Mouse (Mus musculus) gastrocnemius, postnatal 25 days (tissue): Measurements from ENCODE around the gene Pde12. TPM values are rescaled to one million over a fixed set of nuclear protein-coding genes. Genes with fewer than 3 reads are reported as not detected.
"Not testable (repeated sequence)": the region's sequence is repeated elsewhere in the genome, so short reads cannot be mapped to it uniquely, and the experiment has no call there.

Experiments used
- DNase-seq: peaks from one replicate; pipeline ENCODE4 v3.0.0; 2022
- long read RNA-seq, 2 experiments: library from polyadenylated mRNA; stranded (forward); transcript quantifications; one replicate each; pipeline ENCODE4 v2.0.0; 2021
- total RNA-seq, 2 experiments: library from RNA; stranded (reverse); gene quantifications; 1 replicate in 1 of 2; 2 replicates in 1 of 2; pipeline ENCODE4 v1.2.3; 2021

The Pde12 gene
- 1 to 10 TPM; 2.9 to 3.1 TPM for total RNA-seq
- long read RNA-seq, experiment 1, full-length matches to known transcripts, result 7 of 9 reads
- long read RNA-seq, experiment 1, partial matches to known transcripts, result 0 of 9 reads
- long read RNA-seq, experiment 1, other reads (novel, unspliced or antisense), result 2 of 9 reads
- long read RNA-seq, experiment 2, full-length matches to known transcripts, result 4 of 4 reads
- long read RNA-seq, experiment 2, partial matches to known transcripts, result 0 of 4 reads
- long read RNA-seq, experiment 2, other reads (novel, unspliced or antisense), result 0 of 4 reads

DNA sequence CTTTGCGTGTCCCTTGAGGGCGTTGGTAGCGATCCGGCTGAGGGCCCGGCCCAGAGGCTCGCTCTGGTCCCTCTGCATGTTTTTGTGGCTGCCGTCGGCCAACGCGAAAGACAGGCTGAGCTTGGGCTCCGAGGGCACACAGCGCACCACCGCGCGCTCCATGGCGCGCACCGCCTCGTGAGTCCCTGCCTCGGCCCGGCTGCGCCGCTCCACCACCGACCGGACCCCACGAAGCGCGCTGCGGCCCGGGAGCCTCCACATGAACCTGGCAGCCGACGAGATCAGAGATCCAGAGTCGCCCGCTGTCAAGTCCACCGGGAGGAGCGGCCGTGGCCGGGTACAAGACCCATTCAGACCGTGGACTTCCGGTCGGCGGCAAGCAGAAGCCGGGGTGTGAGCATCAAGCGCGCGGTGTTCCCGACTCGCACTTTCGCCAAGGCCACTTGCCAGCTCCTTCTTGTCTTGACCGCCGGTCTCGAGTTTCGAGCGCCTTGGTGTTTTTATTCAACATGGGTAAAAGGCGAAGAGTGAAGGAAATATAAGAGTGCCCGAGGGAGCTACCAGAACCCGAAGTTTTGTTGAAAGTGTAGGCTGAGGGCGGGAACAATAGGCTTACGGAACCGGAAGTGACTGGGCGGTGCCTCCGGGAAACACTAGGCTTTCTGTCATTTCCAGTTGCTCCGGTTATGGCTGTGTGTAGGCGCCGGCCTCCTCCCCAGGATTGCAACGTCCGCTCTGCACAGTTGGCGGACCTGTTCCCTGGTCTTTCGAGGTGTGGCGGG, at the start of gene Pde12:
Gene Pde12, minus strand, starts transcription at position 592 of the 782 bp plus-strand sequence.
- DNase-seq, result peak; percentile 81

DNA sequence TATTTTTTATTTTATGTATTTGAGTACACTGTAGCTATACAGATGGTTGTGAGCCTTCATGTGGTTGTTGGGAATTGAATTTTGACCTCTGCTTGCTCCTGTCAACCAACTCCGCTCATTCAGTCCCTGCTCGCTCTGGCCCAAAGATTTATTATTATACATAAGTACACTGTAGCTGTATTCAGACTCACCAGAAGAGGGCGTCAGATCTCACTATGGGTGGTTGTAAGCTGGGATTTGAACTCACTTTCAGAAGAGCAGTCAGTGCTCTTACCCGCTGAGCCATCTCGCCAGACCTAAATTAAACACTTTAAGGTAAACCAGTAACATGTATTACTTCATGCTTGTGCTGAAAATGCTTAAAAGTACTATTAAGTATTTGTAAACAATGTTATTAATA, 35.6 kb upstream of the Pde12 start:
- DNase-seq, result not testable (repeated sequence)

DNA sequence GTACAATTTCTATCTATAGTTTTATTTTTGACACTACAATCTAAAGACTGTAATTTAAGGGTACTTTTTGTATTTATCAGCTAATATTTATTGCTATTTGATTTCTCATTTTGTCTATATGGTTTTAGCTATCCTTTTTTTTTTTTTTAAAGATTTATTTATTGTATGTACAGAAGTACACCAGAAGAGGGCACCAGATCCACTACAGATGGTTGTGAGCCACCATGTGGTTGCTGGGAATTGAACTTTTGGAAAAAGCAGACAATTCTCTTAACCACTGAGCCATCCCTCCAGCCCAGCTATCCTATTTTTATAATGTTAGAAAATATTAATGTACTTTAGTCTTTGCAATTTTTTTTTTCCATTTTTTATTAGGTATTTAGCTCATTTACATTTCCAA, 28.2 kb upstream of the Pde12 start:
- no peak for DNase-seq

DNA sequence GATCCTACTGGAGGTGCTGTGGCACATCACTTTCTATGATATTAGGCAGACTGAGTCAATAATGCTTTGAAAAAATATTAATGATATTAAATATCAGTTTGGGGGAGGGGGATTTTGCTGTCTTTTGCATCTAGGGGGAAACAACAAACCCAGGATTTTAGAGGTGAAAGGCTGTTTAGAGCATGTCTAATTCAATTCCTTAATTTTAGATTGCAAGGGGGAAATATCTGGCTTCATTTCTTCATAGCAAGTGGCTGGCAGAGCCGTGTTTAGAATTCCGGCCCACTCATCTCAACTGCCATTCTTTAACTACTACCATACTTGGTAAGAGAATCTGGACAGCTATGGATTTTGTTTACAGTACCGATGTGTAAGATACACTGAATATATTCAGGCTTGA, 23.3 kb upstream of the Pde12 start, which contains the start of gene Dnah12:
Gene Dnah12, plus strand, starts transcription at position 301 of the 400 bp plus-strand sequence.
- DNase-seq, result no peak

DNA sequence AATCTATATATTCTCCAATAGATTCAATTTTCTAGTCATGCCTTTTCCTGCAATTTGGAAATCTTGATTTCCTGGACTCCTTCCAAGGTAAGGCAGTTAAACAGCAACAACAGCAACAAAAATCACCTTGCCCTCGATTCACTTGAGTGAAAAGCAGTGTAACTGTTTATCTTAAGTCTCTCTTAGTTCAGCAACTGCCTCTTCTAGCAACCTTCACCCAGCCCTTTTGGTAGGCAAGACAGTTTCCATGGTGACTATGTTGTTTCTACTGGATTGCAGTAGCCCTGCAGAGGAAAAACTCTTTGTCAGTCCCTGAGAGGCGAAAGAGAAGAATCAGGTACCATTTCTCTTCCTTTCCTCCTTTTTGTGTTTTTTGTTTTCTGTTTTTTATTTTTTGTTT, 21.7 kb upstream of the Pde12 start:
- no peak for DNase-seq

DNA sequence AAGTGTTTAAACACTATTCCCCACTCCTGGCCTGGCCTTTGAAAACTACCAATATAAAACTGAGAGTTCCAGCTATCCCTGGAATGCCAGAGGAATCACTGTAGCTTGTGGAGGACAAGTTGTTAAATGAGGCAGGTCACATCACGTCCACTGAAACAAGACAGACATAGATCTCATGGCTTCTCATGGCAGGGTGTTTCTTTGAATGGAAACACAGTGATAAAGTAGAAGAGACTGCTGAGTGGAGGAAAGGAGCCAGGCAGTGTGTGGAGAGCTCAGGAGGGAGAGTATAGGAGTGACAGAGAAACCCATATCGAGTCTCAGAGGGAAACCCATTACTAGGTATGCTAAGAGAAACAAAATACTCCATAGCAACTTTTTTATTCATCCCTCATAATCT, 21.0 kb upstream of the Pde12 start:
- DNase-seq, result no peak

DNA sequence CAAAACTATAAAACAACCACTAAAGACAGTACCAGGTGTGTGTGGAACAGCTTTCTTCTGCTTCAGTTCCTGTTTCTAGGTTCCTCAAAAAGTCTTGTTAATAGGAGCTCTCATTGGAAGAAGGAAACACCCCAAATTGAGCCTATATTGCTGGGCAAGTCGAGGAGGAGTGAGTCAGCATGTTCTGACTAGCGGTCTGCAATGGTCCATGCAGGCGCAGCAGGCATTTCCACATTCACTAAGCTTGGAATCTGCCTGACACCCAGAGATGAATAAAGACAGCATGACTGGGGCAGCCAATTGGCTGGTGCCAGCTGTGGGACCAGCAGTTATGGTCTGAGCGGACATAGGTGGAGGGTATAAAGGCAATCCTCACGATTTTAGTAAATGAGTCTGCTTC, 6.1 kb upstream of the Pde12 start:
- no peak for DNase-seq

DNA sequence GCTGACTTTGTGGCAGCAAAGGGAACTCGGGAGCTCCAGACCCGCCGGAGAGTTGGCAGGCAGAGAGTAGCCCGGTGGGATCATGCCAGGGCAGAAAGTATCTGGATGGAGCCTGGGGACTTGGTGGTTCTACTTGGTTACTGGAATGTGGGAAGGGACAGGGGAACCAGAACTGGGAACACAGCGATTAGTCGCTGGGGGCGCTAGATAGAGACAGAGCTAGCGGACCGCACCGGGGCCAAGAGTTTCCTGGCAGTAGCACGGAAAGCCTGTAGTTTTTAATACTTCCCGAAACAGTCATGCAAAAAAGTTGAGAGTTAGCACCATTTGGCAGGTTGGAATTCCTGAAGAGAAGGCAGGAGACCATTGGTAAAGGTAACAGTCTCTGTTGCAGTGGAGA, 5.7 kb upstream of the Pde12 start:
- peak; percentile 9 for DNase-seq

DNA sequence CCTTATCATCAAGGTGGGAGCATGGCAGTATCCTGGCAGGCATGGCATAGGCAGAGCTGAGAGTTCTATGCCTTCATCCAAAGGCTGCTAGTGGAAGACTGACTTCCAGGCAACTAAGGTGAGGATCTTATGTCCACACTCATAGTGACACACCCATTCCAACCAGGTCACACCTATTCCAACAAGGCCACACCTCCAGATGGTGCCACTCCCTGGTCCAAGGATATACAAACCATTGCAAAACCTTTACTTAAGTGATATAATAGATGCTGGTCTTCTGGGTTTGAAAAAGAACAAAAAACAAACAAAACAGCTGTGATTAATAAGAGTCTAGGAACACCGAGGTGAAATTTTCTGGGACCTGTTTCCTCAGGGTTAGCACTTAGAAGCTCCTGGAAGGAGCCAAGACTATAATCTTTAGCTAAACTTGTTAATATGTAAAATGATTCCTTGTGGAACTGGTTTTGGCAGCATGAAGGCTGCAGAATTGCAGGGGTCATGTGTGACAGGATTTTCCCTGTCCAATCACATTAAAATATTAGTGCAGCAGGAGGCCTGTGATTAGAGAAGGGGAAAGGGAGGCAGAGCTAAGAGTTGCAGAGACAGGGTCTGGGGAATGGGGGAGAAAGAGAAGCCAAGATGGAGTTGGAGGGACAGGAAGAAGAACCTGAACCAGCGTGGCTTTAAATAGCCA, 4.9 kb upstream of the Pde12 start:
- DNase-seq, result not testable (repeated sequence)

DNA sequence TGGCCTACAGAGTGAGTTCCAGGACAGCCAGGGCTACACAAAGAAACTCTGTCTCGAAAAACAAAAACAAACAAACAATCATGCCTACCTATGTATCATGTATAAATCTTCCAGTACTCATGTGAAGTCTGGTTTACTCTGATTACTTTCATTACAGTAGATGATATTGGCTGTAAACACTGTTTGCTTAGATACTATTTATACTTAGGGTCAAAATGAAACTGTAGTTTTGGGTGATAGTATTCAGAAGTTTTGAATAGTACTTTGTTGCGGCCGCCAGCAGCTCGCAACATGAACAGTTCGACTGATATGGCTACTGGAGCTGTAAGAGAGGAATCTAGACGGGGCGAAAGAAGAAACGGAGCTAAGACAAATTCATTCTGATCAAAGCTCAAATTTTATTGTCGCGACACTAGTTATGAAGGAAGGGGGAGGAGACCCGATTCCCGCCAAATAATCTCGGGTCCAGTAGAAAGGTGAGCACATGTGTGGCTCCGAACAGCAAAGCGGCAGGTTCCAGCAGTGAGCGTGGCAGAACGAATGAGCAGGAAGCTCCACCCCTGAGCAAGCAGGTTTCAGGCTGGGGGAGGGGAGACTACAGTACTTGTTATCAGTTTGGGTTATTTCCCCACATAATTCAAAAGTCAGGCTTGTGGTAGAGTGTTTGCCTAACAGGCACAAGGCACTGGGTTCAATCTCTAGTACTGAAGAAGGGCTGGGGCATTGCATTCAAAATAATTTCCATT, 2.4 kb upstream of the Pde12 start:
- DNase-seq, result not testable (repeated sequence)

DNA sequence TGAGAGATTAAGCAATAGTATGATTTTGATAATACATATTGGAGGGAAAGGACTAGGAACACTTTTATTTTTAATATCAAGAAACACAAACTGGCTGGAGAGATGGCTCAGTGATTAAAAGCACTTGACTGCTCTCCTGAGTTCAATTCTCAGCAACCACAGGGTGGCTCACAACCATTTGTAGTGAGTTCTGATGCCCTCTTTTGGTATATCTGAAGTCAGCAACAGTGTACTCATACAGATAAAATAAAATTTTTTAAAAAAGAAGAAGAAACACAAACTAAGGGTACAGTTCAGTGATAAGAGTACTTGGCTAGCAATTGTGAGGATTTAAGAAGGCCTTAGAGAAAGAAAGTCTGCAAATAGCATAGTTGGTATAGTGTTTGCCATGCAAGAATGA, 1.3 kb upstream of the Pde12 start:
- DNase-seq, result no peak

DNA sequence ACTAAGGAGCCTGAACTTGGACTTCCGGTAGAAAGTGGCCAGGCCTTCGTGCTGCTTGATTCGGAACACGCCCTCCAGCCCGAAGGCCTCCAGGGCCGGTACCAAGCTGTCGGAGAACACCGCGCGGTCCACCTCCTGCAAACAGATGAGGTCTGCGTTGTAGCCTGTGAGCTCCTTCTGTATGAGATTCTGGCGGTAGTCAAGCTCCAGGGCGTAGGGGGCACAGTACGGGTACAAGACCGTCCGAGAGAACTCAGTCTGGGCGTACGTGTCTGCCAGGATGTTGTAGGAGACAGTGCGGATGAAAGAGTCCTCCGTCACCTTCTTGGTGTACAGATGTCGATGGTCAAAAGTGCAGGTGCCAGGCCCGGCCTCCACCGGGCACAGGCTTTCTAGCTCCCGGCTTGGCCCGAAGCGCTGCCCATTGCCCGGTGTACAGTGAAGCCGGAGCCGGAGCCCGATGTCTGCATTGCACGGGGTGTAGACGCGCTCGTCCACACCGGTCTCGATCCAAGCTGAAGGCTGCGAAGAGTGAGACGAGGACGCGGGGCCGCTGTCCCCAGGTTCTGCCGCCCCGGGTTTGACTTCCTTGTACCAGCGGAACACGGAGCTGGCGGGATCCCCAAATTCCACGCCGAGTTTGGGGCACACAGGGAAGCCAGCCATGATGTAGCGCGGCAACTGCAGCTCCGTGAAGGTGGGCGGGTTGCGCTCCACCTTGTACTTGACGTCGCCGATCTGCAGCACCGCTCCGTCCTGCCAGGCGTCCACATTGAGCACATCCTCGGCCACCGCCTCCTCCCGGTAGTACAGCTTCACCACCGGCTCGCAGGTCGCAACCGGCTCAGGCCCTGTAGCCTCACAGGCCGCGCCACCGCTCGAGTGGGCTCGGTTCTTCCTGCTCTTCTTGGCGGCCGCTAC, 1.1 kb downstream of the Pde12 start:
- peak; percentile 20 for DNase-seq

DNA sequence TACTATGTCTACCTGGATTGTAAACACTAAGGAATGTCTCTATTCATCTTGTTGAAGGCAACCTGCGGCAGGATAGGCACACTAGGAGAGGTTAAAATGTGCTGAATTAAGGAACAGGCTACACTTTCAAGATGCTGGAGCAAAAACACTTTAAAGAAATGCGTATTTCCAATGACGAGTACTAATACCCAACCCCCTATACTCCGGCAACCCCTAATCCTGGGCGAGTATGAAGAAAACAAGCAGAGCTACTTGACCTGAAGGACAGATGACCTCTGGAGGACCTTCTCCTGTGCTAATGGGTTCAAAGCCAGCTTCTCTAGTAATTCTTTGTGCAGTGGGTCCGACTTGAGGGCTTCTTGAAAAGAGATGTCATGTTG, 1.7 kb downstream of the Pde12 start:
- no peak for DNase-seq

DNA sequence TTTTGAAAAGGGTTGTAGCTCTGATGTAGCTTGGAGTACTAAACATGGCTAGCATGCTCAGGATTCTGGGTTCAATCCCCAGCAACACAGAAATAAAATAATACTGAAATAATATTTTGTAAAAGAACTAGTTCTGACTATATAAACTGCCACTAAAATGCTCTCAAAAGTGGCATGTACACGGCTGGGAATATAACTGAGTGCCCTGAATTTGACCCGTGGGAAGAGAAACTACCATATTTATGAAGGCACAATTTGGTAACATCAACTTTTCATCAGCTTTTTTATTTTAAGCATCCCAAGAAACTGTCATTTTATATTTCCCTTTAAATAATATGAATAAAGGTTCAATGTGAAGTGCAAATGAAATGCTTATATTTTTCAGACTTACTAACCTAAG, 5.8 kb downstream of the Pde12 start:
- no peak for DNase-seq

DNA sequence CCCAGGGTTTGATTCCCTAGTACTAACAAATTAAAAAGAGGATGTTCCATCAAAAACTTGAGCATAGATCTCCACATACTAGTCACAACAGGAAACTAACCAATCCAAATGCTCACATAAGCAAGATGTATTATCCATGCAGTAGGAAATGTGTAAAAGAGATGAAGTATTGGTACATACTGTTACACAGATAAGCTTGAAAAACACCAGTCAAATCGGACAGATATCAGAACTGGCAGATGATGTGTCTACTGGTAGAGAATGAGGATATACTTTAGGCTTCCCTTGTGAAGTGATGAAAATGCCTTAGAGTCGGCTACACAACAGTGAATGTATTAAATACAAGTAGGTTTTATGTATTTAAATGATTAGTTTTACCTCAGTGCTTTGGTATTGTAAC, 7.2 kb downstream of the Pde12 start:
- DNase-seq, result no peak

DNA sequence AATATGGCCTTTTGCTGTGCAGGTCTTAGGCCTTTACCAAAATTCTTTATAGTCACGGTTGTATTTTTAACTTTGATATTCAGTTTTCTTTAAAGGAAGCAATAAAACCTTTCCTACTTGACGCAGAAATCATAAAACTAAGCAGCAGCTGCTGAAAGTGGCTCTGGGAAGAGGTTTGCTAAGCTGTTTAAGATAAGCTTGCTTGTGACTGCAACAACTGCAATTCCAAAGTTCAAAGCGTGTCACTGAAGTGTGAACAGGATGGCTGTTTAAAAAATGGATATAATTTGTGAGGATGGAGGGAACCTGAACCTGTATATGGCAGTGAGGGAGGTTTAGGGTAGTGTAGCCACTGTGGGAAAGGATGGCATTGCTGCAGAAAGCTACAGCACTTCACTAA, 7.7 kb downstream of the Pde12 start:
- DNase-seq, result no peak

DNA sequence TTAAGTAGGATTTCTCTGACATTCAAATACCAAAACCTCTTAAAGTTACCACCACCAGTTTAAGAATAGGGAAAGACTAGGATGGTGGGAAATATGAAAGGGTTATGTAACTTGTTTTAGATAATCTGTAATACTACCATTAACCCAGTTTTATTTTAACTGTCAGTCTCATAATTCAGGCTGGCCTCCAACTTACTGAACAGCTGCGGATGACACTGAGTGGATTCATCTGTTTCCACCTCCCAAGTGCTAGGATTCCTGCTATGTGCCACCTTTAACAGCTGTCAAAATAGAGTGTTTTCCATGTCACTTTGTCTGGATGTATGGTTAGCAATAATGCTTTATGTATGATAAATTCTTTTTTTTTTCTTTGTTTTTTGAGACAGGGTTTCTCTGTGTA, 9.4 kb downstream of the Pde12 start:
- no peak for DNase-seq

DNA sequence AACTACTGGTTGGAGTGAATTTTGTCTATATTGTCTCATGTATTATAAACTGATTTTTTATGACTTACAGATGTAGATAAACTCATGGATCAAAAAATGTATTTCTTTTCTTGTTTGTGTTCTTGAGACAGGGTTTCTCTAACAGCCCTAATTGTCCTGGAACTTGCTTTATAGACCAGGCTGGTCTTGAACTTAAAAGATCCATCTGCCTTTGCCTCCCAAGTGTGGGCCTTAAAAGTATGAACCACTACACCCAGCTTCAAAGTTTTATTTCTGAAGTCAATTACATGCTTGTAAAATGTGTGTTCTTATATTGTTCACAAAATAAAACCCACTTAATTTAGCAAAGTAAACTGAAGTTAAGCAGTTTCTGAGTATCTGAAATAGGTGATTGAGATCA, 11.5 kb downstream of the Pde12 start:
- no peak for DNase-seq

DNA sequence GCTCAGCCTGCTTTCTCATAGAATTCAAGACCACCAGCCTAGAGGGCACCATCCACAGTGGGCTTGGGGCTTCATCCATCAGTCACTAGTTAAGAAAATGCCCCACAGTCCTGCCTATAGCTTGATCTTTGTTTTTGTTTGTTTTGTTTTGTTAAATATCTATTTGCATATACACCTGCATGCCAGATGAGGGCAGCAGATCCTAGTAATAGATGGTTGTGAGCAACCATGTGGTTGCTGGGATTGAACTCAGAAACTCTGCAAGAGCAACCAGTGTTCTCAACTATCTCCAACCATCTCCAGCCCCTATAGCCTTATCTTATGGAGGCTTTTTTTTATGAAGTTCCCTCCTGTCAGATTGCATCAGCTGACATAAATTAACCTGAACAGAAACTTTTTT, 17.8 kb downstream of the Pde12 start:
- no peak for DNase-seq

DNA sequence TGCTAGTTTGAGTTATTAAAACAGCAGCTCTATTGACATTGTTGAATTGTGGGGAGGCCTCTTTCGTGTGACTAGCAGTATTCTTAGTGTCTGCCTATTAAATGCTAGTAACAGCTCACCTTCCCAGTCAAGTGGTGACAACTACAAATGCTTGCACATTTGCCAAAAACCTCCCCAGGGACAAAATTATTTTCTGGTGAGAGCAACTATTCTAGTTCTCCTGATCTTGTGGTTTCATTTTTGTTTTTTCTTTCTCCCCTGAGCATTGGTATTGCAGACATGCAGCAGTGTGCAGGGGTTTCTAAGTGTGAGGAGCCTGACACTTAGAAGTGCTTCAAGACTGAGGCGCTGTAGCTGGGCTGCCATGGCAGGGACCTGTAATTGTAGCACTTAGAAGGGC, 21.9 kb downstream of the Pde12 start:
- no peak for DNase-seq

DNA sequence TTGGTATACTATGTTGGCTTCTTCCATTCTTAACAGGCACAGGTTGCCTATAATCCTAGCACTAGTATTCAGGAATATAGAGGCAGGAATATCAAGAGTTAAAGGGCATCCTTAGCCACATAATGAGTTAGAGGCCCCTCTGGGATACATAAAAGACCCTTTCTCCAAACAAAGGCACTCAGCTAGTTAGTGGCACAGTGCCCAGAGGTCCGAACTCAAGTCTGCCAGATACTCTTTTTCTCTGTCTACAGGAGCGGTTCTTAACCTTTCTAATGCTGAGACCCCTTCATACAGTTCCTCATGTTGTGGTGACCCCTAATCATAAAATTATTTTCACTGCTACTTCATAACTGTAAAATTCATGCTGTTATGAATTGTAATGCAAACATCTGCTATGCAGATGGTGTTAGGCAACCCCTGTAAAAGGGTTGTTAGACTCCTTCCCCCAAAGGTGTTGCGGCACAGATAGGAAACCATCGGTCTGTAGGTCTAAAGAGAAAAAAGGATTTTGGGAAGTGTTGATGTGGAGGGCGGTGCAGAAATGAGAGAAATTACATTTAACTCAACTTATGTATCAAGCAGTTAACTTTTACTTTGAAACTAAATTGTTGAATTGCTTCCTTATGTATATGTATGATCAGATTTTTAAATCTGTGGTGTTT, 23.6 kb downstream of the Pde12 start:
- no peak for DNase-seq
